In genomic region chr6:140543005-140543794, GRCm38 (mm10) we compare ENCODE assay signal across 27 mouse cellular contexts.
A peak's percentile ranks its signal among the peaks of the same experiment; 100 is the strongest.
DNase-seq lines count a peak whose midpoint lies in the region; ATAC-seq and TF ChIP-seq lines count a peak whose summit lies in the region.
"Had no signal": no experiment of that assay in that cellular context is flagged by ENCODE, and none has a peak within 500 bp of the region (broad histone marks: within the 10 kb centered on the region; RNA-seq: fewer than 3 reads in every experiment).

No protein-coding gene starts in this region.

- H3K27me3 ChIP-seq in heart, embryonic 12.5 days (replicated peaks) = no peaks in the 10 kb centered on the region
- H3K27me3 ChIP-seq in lung, postnatal 0 days (replicated peaks; ENCODE audit: insufficient read depth, low read length) = no peaks in the 10 kb centered on the region
- H3K27me3 ChIP-seq: forebrain, embryonic 15.5 days; intestine, embryonic 15.5 days; liver, embryonic 15.5 days; lung, embryonic 15.5 days; midbrain, embryonic 12.5 days; neural tube, embryonic 12.5 days had no signal

- no peak overlapping the region for H3K4me2 ChIP-seq in heart, embryonic 12.5 days
- H3K4me2 ChIP-seq in lung, postnatal 0 days (replicated peaks; ENCODE audit: low read depth, low read length) = no peak overlapping the region
- H3K4me2 ChIP-seq: forebrain, embryonic 15.5 days; intestine, embryonic 15.5 days; liver, embryonic 15.5 days; lung, embryonic 15.5 days; midbrain, embryonic 12.5 days; neural tube, embryonic 12.5 days had no signal

- no peak for ATAC-seq in heart, embryonic 12.5 days (ENCODE audit: insufficient number of reproducible peaks, low FRiP score)
- ATAC-seq in lung, postnatal 0 days = no peak
- ATAC-seq: forebrain, embryonic 15.5 days; hindbrain, embryonic 16.5 days; intestine, embryonic 15.5 days had no signal

- intact Hi-C loops in gastrocnemius, postnatal 14 days (cut with DNase I; ENCODE audit: low total_unique reads) = no loop called here

- 70% methylated on average over 11 of the region's 11 CpGs for WGBS in heart, embryonic 12.5 days
- WGBS in lung, postnatal 0 days = 63% methylated on average over 11 of the region's 11 CpGs

- DNase-seq in heart, adult 8-10 months (ENCODE audit: low spot score) = no peak
- DNase-seq in lung, postnatal 10 days = peak; percentile 29
- no peak for DNase-seq in lung, postnatal 0 days (ENCODE audit: low spot score)
- DNase-seq in T-cell, adult 2 months (ENCODE audit: low spot score) = peak; percentile 22
- no peak for DNase-seq in gastrocnemius, postnatal 14 days
- no peak for DNase-seq in neural tube, embryonic 10.5 days (ENCODE audit: extremely low spot score, low spot score)
- DNase-seq: adrenal gland, adult 8-10 months; cerebellum, adult 11-12 months; cerebellum, postnatal 10 days; kidney, adult 8-10 months; kidney, postnatal 14 days; left cerebral cortex, postnatal 4 days; liver; right cerebral cortex, postnatal 14 days; thymus, adult 2 months had no signal

- H3K4me3 ChIP-seq in heart, embryonic 12.5 days = no peak overlapping the region
- no peak overlapping the region for H3K4me3 ChIP-seq in lung, postnatal 0 days (ENCODE audit: low read depth, low read length)
- H3K4me3 ChIP-seq: embryonic facial prominence, embryonic 10.5 days; forebrain, embryonic 15.5 days; hindbrain, embryonic 10.5 days; intestine, embryonic 15.5 days; liver, embryonic 15.5 days; lung, embryonic 15.5 days; midbrain, embryonic 12.5 days; neural tube, embryonic 12.5 days had no signal

- TF ChIP-seq EP300 in lung, postnatal 0 days (IDR thresholded peaks at IDR 0.05) = no peak

- H3K4me1 ChIP-seq in heart, embryonic 12.5 days (replicated peaks) = peaks cover 39% of the 10 kb centered on the region
- H3K4me1 ChIP-seq in lung, postnatal 0 days (ENCODE audit: insufficient read depth, low read depth, low read length) = no peaks in the 10 kb centered on the region; the same call in 1 of the 2 replicates

- H3K9me3 ChIP-seq in heart, embryonic 12.5 days (replicated peaks) = no peaks in the 10 kb centered on the region
- no peaks in the 10 kb centered on the region for H3K9me3 ChIP-seq in lung, postnatal 0 days (ENCODE audit: low read length)
- H3K9me3 ChIP-seq: embryonic facial prominence, embryonic 10.5 days; forebrain, embryonic 15.5 days; hindbrain, embryonic 10.5 days; intestine, embryonic 15.5 days; liver, embryonic 15.5 days; lung, embryonic 15.5 days; neural tube, embryonic 12.5 days had no signal

- no peak overlapping the region for H3K9ac ChIP-seq in heart, embryonic 12.5 days
- H3K9ac ChIP-seq in lung, postnatal 0 days (replicated peaks; ENCODE audit: low read depth) = no peak overlapping the region
- H3K9ac ChIP-seq: forebrain, embryonic 15.5 days; intestine, embryonic 15.5 days; liver, embryonic 15.5 days; lung, embryonic 15.5 days; midbrain, embryonic 12.5 days; neural tube, embryonic 12.5 days had no signal

- H3K27ac ChIP-seq in heart, embryonic 12.5 days (ENCODE audit: poor library complexity, severe bottlenecking) = peak overlapping the region; percentile 43; the same call in 1 of the 2 replicates
- H3K27ac ChIP-seq in lung, postnatal 0 days (ENCODE audit: low read length) = no peak overlapping the region
- H3K27ac ChIP-seq: embryonic facial prominence, embryonic 10.5 days; forebrain, embryonic 15.5 days; hindbrain, embryonic 10.5 days; intestine, embryonic 15.5 days; liver, embryonic 15.5 days; lung, embryonic 15.5 days; macrophage; midbrain, embryonic 12.5 days; neural tube, embryonic 12.5 days; stomach, postnatal 0 days had no signal

- no peak for TF ChIP-seq CTCF in lung, postnatal 0 days (IDR thresholded peaks at IDR 0.05)

- peaks cover 36% of the 10 kb centered on the region for H3K36me3 ChIP-seq in heart, embryonic 12.5 days
- peaks cover 9% of the 10 kb centered on the region for H3K36me3 ChIP-seq in lung, postnatal 0 days (ENCODE audit: insufficient read depth, low read length)

Comparison
In these comparisons a context has a peak if more than half of its experiments do, and no peak if none do; other contexts are left out.
1. DNase-seq: peak in lung, postnatal 10 days (single experiment) and T-cell, adult 2 months (single experiment); none in heart, adult 8-10 months (single experiment), lung, postnatal 0 days (single experiment), gastrocnemius, postnatal 14 days (single experiment) and neural tube, embryonic 10.5 days (single experiment).